Mouse (Mus musculus) intestine, postnatal 0 days (tissue): ENCODE measurements at regions not wholly inside any gene's neighbourhood (a gene's known extent, or its start where the extent isn't known, plus 50 kb on each side); places are given as distances from the start of the nearest gene placed in this dataset.

Source experiments
- ATAC-seq: fragments of 200-750 bp; cut with Nextera tagmentation; 2 replicates; pipeline ENCODE4 v1.8.0; 2017; ENCODE audit warnings: mild to moderate bottlenecking, moderate TSS enrichment, moderate library complexity
- H3K27ac ChIP-seq: fragments of 300-500 bp; sonication (generic); 2 replicates; pipeline ENCODE4 v1.5.1; 2014; ENCODE audit warnings: mild to moderate bottlenecking, low read depth, low read length, moderate library complexity
- H3K27me3 ChIP-seq: fragments of 300-500 bp; sonication (generic); replicated peaks from 2 replicates; pipeline ENCODE4 v1.6.1; 2014; ENCODE audit warnings: low read length, mixed read lengths; ENCODE audit not compliant: control insufficient read depth, insufficient read depth
- H3K36me3 ChIP-seq: fragments of 300-500 bp; sonication (generic); 2 replicates; pipeline ENCODE4 v1.6.1; 2014; ENCODE audit warnings: mild to moderate bottlenecking, moderate library complexity; ENCODE audit not compliant: control insufficient read depth, insufficient read depth
- H3K4me1 ChIP-seq: fragments of 300-500 bp; sonication (generic); replicated peaks from 2 replicates; pipeline ENCODE4 v1.6.1; 2014; ENCODE audit warnings: antibody characterized with exemption, low read length, mixed read lengths; ENCODE audit not compliant: control insufficient read depth, insufficient read depth
- H3K4me2 ChIP-seq: fragments of 300-500 bp; sonication (generic); replicated peaks from 2 replicates; pipeline ENCODE4 v1.6.1; 2014; ENCODE audit warnings: low read depth, mild to moderate bottlenecking, moderate library complexity
- H3K4me3 ChIP-seq: fragments of 300-500 bp; sonication (generic); 2 replicates; pipeline ENCODE4 v1.5.1; 2014; ENCODE audit warnings: low read depth, low read length
- H3K9ac ChIP-seq: fragments of 300-500 bp; sonication (generic); 2 replicates; pipeline ENCODE4 v1.6.1; 2014; ENCODE audit warnings: mild to moderate bottlenecking, low read depth, low read length
- H3K9me3 ChIP-seq: fragments of 300-500 bp; sonication (generic); 2 replicates; pipeline ENCODE4 v1.6.1; 2016; ENCODE audit warnings: mixed run types; ENCODE audit not compliant: control insufficient read depth
- CTCF ChIP-seq: sonication (generic); IDR thresholded peaks from 2 replicates; pipeline ENCODE4 v1.5.1; 2016; ENCODE audit warnings: low read depth, mild to moderate bottlenecking, control low read depth, antibody characterized with exemption, moderate library complexity
- WGBS: fragments of 180-500 bp; shearing (Covaris S2); extraction: QIAGEN DNeasy Blood & Tissue Kit; methylation state at CpG from one replicate; pipeline ENCODE4 v1.1.7; 2014; 5-methylcytosine and 5-hydroxymethylcytosine counted together

DNA sequence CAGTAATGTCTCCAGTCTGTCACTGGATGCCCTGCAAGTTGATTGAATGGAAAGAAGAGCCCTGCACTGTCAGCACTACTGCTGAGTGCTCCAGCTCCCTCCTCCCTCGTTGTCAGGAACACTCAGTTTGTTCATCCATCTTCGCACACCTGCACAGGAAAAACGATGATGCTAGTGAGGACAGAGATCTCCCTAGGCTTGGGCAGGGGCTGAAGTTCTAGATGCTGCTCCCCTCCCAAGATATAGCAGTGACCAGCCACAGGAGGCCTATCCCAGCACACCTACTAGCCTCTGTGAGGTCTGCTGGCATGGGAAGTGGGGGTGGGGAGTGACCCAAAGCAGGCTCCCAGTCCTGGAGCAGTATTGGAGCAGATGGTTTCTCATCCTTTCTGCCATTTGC, 305.8 kb downstream of the Wdr11 start:
- WGBS = 76% methylated on average over 3 of the region's 3 CpGs
- no peak for ATAC-seq
- no peaks in the 10 kb centered on the region for H3K9me3 ChIP-seq
- no peaks in the 10 kb centered on the region for H3K36me3 ChIP-seq
- H3K27me3 ChIP-seq = no peaks in the 10 kb centered on the region
- H3K27ac ChIP-seq = no peak overlapping the region
- no peaks in the 10 kb centered on the region for H3K4me1 ChIP-seq
- H3K4me3 ChIP-seq = no peak overlapping the region
- H3K4me2 ChIP-seq = no peak overlapping the region
- TF ChIP-seq CTCF = no peak
- no peak overlapping the region for H3K9ac ChIP-seq

DNA sequence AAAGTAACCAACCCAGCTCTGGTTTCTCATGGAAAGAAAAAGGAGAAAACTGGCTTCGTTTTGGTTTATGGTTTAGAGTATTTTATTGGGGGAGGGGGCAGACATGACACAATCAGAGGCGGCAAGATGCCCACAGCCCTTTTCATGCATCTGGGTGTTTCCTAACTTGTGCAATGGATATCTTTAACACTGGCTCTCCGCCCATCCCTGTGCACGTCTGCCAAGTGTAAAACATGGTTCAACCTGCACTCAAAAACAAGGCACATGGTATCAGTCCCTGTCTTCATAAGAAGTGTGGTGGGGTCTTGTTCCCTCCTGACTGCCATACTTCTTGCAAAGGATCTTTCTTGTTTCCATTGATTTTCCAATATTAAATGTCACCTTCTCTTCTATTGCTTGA, 310.6 kb downstream of the Wdr11 start:
- TF ChIP-seq CTCF = no peak
- Histone ChIP-seq H3K9ac (no peak overlapping the region), H3K4me2 (no peak overlapping the region), H3K27ac (no peak overlapping the region), H3K27me3 (no peaks in the 10 kb centered on the region), H3K36me3 (no peaks in the 10 kb centered on the region), H3K4me3 (no peak overlapping the region), H3K4me1 (no peaks in the 10 kb centered on the region), H3K9me3 (no peaks in the 10 kb centered on the region)
- WGBS = 84% methylated on average over 4 of the region's 4 CpGs
- ATAC-seq = no peak

DNA sequence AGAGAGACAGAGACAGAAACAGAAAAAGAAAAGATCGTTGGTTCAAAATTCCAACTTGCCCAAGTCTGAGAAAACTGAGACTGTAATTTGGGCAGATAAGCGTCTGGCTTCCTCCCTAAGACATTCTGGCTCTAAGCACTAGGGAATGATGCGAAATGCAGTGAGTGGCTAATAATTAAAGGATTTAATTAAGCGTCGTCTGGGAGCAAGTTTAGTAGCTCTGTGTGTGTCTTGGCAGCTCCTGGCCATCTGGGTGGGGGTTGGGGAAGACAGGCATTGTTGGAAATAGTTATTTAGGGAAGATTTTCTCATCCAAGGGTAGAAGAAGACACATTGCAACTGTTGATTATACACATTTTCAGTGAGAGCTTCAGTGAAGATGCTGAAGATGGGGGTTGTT, 311.5 kb downstream of the Wdr11 start:
- H3K4me2 ChIP-seq = no peak overlapping the region
- no peak overlapping the region for H3K4me3 ChIP-seq
- H3K36me3 ChIP-seq = no peaks in the 10 kb centered on the region
- no peaks in the 10 kb centered on the region for H3K27me3 ChIP-seq
- no peak for TF ChIP-seq CTCF
- no peak for ATAC-seq
- no peak overlapping the region for H3K9ac ChIP-seq
- H3K4me1 ChIP-seq = no peaks in the 10 kb centered on the region
- 76% methylated on average over 5 of the region's 5 CpGs for WGBS
- no peaks in the 10 kb centered on the region for H3K9me3 ChIP-seq
- no peak overlapping the region for H3K27ac ChIP-seq

DNA sequence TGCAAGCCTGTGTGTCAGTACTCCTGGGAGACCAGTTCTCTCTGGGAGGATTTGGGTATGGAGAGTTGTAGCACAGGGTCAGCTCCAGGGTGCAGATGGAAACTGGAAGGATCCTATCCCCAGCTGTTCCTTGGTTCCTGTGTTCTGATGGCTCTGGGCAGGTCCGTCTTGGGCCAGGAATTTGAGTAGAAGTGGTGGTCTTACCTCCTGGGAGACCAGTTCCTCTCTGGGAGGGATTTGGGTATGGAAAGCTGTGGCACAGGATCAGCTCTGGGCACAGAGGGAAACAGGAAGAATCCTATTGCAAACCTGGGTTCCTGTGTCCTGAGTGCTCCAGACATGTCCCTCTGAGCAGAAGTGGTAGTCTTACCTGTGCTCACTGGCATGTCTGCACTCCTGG, 314.5 kb downstream of the Wdr11 start:
- Histone ChIP-seq H3K9me3 (no peaks in the 10 kb centered on the region), H3K9ac (no peak overlapping the region), H3K27ac (no peak overlapping the region), H3K4me2 (no peak overlapping the region), H3K36me3 (no peaks in the 10 kb centered on the region), H3K4me3 (no peak overlapping the region), H3K4me1 (no peaks in the 10 kb centered on the region), H3K27me3 (no peaks in the 10 kb centered on the region)
- no peak for ATAC-seq
- 77% methylated on average over 1 of the region's 1 CpGs for WGBS
- no peak for TF ChIP-seq CTCF

DNA sequence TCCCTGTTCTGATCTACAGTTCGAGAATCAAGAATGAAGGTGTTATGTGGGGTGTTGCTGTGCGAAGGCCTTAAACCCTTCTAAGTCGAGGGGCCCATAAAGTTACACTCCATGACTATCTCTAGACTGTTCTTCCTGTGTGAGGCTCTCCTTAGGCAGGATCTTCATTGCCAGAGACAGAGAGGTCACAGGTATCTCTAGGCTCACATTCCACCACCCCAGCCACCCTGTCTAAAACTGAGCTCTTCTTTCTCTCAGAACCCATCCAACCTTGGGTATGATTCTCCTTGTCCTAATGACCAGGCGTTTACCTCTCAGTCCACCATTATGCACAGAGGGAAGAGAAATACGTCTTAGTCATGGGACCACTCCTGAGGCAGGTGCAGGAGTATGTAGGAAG, 317.2 kb downstream of the Wdr11 start:
- ATAC-seq = no peak
- Histone ChIP-seq H3K27me3 (no peaks in the 10 kb centered on the region), H3K36me3 (no peaks in the 10 kb centered on the region), H3K4me2 (no peak overlapping the region), H3K4me3 (no peak overlapping the region), H3K9me3 (no peaks in the 10 kb centered on the region), H3K27ac (no peak overlapping the region), H3K4me1 (no peaks in the 10 kb centered on the region), H3K9ac (no peak overlapping the region)
- 93% methylated on average over 5 of the region's 5 CpGs for WGBS
- TF ChIP-seq CTCF = no peak

DNA sequence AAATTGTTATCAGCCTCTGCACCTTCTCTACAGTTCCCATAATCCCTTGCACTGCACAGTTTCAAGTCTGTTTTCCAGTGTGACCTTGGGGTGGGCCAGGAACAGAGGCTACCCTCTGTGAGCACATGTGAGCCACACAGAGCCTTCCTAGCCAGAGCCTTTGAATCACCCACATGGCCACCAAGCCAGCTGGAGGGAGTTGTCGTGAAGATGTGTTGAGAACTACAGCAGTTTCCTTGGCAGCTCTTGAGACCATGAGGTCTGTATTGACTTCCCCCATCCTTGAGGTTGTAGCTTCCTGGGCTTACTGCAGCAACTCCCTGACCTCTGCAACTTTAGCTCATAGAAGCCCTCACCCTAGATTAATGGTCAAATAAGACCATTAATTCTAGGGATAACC, 318.1 kb downstream of the Wdr11 start:
- H3K9me3 ChIP-seq = no peaks in the 10 kb centered on the region
- no peaks in the 10 kb centered on the region for H3K27me3 ChIP-seq
- no peak overlapping the region for H3K9ac ChIP-seq
- ATAC-seq = no peak
- no peak for TF ChIP-seq CTCF
- H3K27ac ChIP-seq = no peak overlapping the region
- 78% methylated on average over 1 of the region's 1 CpGs for WGBS
- no peaks in the 10 kb centered on the region for H3K36me3 ChIP-seq
- H3K4me3 ChIP-seq = no peak overlapping the region
- H3K4me2 ChIP-seq = no peak overlapping the region
- no peaks in the 10 kb centered on the region for H3K4me1 ChIP-seq

DNA sequence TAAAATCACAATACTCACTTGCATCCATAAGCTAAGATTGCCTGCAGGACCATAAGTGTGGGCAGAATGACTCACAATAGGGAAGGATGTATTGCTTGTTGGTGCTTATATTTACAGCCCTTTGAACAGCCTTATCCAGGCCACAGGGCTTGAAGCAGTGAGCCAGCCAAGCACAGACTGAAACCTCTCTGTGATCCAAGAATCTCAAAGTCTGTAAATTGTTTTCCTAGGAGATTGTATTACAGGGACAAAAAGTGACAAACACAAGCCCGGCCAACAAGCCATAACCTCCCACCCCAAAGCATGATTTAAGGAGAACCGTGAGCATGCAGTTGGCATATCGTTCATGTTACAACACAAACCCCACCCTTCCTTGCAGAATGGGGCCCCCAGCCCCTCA, 319.2 kb downstream of the Wdr11 start:
- Histone ChIP-seq H3K9me3 (no peaks in the 10 kb centered on the region), H3K36me3 (no peaks in the 10 kb centered on the region), H3K9ac (no peak overlapping the region), H3K4me1 (no peaks in the 10 kb centered on the region), H3K4me3 (no peak overlapping the region), H3K27me3 (no peaks in the 10 kb centered on the region), H3K4me2 (no peak overlapping the region), H3K27ac (no peak overlapping the region)
- no peak for TF ChIP-seq CTCF
- ATAC-seq = no peak
- WGBS = 68% methylated on average over 3 of the region's 3 CpGs
